Mouse (Mus musculus): ENCODE results near the gene Pla2g16.

Pla2g16 gene

DNA sequence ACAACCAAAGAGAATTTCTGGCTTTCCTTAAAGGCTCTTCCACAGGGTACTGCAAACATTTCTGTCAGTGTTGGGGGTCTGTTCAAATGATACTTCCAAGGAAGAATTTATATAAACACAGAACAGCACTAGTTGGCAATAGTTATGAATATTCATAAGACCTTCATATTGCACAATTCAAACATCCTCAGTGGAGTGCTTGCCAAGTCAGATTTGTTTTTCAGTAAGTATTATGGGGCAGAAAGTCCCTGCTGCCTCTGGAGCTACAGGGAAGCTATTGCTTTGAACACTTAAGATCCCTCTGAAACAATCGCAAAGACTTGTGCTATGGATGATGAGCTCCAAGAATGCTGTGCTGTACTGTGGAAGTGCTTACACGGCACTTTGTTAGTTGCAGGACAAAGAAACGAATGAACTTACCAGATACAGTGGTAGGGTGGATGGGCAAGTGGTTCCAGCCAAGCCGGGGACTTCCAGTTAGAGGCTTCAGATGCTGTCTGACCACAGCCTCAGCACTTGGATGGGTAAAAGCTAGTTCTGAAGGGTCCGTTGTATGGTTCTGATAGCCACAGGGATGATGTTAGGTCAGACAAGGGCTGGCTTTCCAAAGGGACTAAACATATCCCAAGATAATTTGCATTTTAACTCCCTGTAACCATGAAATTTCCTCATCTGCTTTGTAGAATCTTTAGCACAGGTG, 59.1 kb downstream of the Pla2g16 start:
- DNase-seq = no peak

DNA sequence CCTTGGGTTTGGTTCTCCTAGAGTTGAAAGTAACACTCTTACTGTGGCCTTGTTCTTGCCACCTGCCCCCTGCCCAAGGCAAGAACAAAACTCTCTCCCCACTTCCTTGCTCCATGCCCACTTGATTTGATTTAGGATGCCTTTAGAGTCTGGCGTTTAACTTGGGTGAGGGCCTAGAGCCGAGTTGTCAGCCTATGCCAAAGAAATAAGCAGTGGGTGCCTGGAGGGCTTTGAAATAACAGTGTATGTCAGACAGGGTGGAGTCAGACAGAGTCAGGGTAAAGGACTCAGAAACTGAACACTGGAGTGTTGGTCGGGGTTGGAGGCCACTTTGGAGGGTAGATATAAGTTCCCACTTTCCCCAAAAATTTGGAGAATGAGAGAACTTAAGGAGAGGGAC, 59.8 kb downstream of the Pla2g16 start:
- DNase-seq = no peak

DNA sequence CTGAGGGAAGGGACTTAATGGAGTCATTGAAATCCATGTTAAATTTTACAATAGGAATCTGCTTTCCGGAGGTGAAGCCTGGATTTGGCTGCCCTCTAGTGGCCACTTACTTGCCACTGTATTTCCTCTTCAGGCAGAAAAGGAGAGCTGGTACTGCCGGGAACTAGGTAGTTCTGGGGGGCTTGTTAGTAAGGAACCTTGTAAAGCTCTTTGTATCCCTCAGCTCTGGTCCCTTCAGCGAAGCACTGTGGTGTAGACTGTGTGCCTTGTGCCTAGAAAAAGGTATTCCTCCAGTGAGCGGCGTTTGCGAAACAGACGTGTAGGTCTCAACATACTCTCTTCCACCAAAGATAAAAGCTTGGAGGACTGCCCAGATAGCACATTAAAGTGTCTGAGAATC, 60.4 kb downstream of the Pla2g16 start:
- DNase-seq = peak; percentile 42 to 71

DNA sequence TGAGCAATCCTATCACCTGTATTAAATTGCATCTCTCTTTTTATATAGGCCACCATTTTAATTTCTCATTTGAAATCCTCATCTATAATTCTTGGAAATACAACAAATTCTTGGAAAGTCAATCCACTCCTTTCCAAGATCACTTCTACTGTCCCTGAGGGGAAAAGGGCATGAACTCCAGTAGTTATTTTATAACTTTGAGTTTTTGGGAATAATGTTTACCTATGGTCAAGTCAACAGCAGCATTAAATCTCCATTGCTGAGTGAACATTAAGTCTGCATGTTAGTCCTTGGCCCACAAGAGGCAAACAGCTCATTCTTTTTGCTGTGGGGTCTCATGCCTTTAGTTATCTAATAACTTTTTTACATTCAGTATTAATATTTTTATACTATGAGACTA, 75.8 kb downstream of the Pla2g16 start:
- no peak for DNase-seq

DNA sequence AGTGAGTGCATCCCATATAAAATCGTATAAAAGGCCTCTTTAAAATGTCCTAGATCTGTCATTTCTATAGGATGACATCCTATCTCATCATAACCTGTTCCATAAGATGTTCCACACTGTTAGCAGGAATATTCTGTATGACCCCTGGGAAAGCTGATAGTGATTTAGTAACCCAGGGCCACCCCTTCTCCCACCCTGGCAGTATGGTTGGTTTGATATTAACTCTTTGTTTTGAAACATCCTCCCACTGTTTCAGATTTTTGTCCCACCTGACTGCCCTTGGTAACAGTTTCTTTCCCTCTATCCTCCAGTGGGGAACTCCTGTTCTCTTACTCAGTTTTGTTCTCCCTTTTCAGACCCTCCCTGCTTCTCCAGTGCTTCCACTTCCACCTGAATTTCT, 76.5 kb downstream of the Pla2g16 start:
- no peak for DNase-seq
